Mouse (Mus musculus): ENCODE results near the gene Bmpr2. TPM values are rescaled to one million over a fixed set of nuclear protein-coding genes. Genes with fewer than 3 reads are reported as not detected.

Bmpr2 gene
- polyA plus RNA-seq, 1 experiment from 2014 or later: 5.9 TPM

DNA sequence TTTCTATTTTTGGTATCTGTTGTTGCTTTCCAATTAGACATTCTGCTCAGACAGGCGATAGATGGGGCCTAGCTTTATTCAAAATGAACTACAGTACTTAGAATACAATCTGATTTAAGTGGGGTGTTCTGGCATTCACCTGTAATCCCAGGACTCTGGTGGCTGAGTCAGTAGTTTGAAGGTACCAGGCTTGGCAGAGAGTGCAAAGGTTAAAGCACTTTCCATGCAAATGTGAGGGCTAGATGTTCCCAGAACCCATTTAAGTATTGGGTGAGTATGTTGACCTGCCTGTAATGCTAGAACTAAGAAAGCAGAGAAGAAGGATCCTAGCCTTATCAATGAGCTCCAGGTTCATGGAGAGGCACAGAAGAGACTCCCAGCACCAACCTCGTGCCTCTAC, 142.7 kb downstream of the Bmpr2 start:
- Histone ChIP-seq H3K27ac (ENCODE audit: low read depth, low read length) (no peak overlapping the region), H3K9ac (ENCODE audit: low read depth, low read length) (no peak overlapping the region), H3K27me3 (replicated peaks; ENCODE audit: control insufficient read depth, insufficient read depth, low read length) (no peaks in the 10 kb centered on the region), H3K36me3 (ENCODE audit: control insufficient read depth, insufficient read depth) (no peaks in the 10 kb centered on the region), H3K4me2 (replicated peaks; ENCODE audit: low read depth) (no peak overlapping the region), H3K4me3 (ENCODE audit: low read depth, low read length) (no peak overlapping the region), H3K4me1 (replicated peaks; ENCODE audit: control insufficient read depth, insufficient read depth, low read length) (peaks cover 5% of the 10 kb centered on the region; the same call in 1 of the 2 replicates), H3K9me3 (ENCODE audit: control insufficient read depth) (no peaks in the 10 kb centered on the region)
- 59% methylated on average over 2 of the region's 2 CpGs for WGBS
- peak; percentile 6; the same call in 1 of the 2 replicates for ATAC-seq
- no peak for TF ChIP-seq CTCF (IDR thresholded peaks at IDR 0.05; ENCODE audit: low read depth)

DNA sequence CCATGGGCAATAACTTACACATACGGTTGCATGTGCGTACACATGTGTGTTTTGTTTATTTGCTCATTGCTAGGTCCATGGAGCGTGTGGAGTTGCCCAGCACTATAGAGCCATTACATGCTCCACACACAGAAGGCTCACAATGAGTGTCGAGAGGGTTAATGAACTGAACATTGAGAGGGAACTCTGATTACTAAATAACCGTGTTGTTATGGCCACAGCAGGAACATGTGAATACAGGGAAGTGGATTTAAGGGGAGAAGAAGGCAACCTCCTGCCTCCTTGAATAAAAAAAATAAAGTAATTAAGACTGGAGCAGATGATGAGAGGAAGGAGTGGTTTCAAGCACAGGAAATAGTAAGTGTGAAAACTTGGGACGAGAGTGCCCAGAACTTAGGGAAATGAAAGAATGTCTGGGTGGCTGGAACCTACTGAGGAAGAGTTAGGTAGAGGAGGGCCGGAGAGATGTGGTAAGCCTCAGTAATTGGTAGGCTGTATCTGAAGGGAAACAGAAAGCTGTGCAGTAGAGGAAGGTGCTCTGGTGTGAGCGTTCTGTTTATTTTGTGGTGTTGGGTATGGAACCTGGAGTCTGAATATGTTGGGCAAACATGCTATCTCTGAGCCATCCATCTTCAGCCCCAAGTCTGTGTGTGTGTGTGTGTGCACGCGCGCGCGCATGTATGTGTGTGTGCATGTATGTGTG, 143.8 kb downstream of the Bmpr2 start:
- H3K27me3 ChIP-seq (replicated peaks; ENCODE audit: control insufficient read depth, insufficient read depth, low read length): no peaks in the 10 kb centered on the region
- no peak for ATAC-seq
- no peak overlapping the region for H3K4me3 ChIP-seq (ENCODE audit: low read depth, low read length)
- H3K27ac ChIP-seq (ENCODE audit: low read depth, low read length): no peak overlapping the region
- H3K9me3 ChIP-seq (ENCODE audit: control insufficient read depth): no peaks in the 10 kb centered on the region
- H3K36me3 ChIP-seq (ENCODE audit: control insufficient read depth, insufficient read depth): no peaks in the 10 kb centered on the region
- 79% methylated on average over 13 of the region's 13 CpGs for WGBS
- H3K9ac ChIP-seq (ENCODE audit: low read depth, low read length): no peak overlapping the region
- no peak overlapping the region for H3K4me2 ChIP-seq (replicated peaks; ENCODE audit: low read depth)
- no peak for TF ChIP-seq CTCF (IDR thresholded peaks at IDR 0.05; ENCODE audit: low read depth)
- H3K4me1 ChIP-seq (replicated peaks; ENCODE audit: control insufficient read depth, insufficient read depth, low read length): peaks cover 5% of the 10 kb centered on the region; the same call in 1 of the 2 replicates

DNA sequence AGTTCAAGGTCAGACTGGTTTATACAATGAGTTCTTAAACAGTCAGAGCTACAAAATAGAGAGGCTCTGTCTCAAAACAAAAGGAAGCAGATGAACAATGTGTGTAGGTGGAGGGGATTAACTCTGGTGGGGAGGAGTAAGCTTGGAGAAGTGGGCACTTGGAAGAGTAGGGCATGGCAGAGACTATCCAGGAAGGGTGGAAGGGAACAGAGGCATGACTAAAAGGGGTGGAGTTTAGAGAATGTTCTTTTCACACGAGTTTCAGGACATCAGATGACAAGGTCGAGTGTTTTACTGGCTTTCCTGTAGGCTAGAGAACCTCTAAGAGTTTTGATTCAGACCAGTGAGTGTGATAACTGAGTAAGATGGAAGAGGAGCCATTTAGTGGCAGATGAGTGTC, 144.5 kb downstream of the Bmpr2 start:
- 0 out of 2 replicates have a peak, but pooled peaks cover 3% of the 10 kb centered on the region for H3K4me1 ChIP-seq (replicated peaks; ENCODE audit: control insufficient read depth, insufficient read depth, low read length)
- no peak overlapping the region for H3K4me2 ChIP-seq (replicated peaks; ENCODE audit: low read depth)
- H3K9me3 ChIP-seq (ENCODE audit: control insufficient read depth): no peaks in the 10 kb centered on the region
- 24% methylated on average over 2 of the region's 2 CpGs for WGBS
- no peak overlapping the region for H3K9ac ChIP-seq (ENCODE audit: low read depth, low read length)
- H3K36me3 ChIP-seq (ENCODE audit: control insufficient read depth, insufficient read depth): no peaks in the 10 kb centered on the region
- H3K27ac ChIP-seq (ENCODE audit: low read depth, low read length): no peak overlapping the region
- TF ChIP-seq CTCF (IDR thresholded peaks at IDR 0.05; ENCODE audit: low read depth): no peak
- H3K4me3 ChIP-seq (ENCODE audit: low read depth, low read length): no peak overlapping the region
- H3K27me3 ChIP-seq (replicated peaks; ENCODE audit: control insufficient read depth, insufficient read depth, low read length): no peaks in the 10 kb centered on the region
- ATAC-seq: no peak

DNA sequence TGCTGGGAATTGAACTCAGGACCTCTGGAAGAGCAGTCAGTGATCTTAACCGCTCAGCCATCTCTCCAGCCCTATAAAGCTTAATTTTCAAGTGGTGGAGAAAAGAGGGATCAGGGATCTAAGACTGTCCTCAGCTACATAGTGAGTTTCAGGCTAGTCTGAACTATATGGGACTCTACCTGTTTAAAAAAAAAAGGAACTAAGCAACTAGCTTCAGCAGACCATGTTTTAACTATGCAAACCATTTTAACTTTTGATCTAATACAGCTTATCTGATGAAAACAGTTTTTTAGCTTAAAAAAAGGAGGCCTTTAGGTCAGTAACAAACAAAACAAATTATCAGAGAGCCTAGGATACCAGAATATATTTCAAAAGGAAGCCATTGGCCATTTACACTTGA, 147.7 kb downstream of the Bmpr2 start:
- H3K27ac ChIP-seq (ENCODE audit: low read depth, low read length): no peak overlapping the region
- TF ChIP-seq CTCF (IDR thresholded peaks at IDR 0.05; ENCODE audit: low read depth): no peak
- 97% methylated on average over 1 of the region's 1 CpGs for WGBS
- H3K9ac ChIP-seq (ENCODE audit: low read depth, low read length): no peak overlapping the region
- no peaks in the 10 kb centered on the region for H3K36me3 ChIP-seq (ENCODE audit: control insufficient read depth, insufficient read depth)
- H3K9me3 ChIP-seq (ENCODE audit: control insufficient read depth): no peaks in the 10 kb centered on the region
- peaks cover 7% of the 10 kb centered on the region; the same call in 1 of the 2 replicates for H3K4me1 ChIP-seq (replicated peaks; ENCODE audit: control insufficient read depth, insufficient read depth, low read length)
- H3K4me3 ChIP-seq (ENCODE audit: low read depth, low read length): no peak overlapping the region
- no peak overlapping the region for H3K4me2 ChIP-seq (replicated peaks; ENCODE audit: low read depth)
- no peaks in the 10 kb centered on the region for H3K27me3 ChIP-seq (replicated peaks; ENCODE audit: control insufficient read depth, insufficient read depth, low read length)
- no peak for ATAC-seq

DNA sequence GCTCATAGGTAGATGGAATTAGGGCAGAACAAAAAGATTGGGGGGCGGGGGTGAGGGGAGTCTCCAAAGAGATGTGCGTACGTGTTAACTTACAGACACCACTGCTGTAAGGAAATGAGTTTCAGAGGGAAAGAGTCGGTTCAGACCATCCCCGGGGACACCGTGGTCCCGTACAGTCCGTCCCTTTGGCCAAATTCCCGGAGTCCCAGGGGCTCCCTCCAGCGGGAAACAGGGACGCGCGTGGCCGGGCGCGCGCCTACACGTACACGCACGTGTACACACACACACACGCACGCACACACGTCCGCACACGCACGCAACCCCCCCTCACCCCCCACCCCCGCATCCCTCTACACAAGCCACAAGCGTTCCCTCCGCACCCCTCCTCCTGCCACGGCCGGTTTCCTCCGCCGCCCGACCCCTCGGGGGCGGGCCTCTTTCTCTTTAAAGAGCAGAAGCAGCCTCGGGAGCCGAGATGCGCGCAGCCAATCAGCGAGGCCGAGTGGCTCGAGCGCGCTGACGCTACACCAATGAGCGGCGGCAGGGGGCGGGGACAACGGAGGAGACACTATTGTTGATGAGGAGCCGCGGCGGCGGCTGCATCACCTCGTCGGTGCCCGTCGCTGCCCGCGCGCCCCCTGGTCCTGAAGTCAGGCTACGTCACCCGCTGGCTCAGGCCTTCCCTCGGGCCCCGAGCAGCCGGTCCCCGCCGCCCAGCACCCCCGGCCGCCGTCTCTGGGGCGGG, 149.4 kb downstream of the Bmpr2 start, which contains the start of gene Fam117b:
Gene Fam117b (plus strand): TSS at position 594 of the 745 bp plus-strand sequence.
- no peaks in the 10 kb centered on the region for H3K9me3 ChIP-seq (ENCODE audit: control insufficient read depth)
- H3K9ac ChIP-seq (ENCODE audit: low read depth, low read length): peak within 1 kb of the TSS; percentile 95
- H3K36me3 ChIP-seq (ENCODE audit: control insufficient read depth, insufficient read depth): no peaks in the 10 kb centered on the region
- H3K4me2 ChIP-seq (replicated peaks; ENCODE audit: low read depth): peak within 1 kb of the TSS; percentile 87
- peak within 1 kb of the TSS; percentile 98 for H3K4me3 ChIP-seq (ENCODE audit: low read depth, low read length)
- TF ChIP-seq CTCF (IDR thresholded peaks at IDR 0.05; ENCODE audit: low read depth): peak; percentile 44
- no peaks in the 10 kb centered on the region for H3K27me3 ChIP-seq (replicated peaks; ENCODE audit: control insufficient read depth, insufficient read depth, low read length)
- peaks cover 11% of the 10 kb centered on the region; the same call in 1 of the 2 replicates for H3K4me1 ChIP-seq (replicated peaks; ENCODE audit: control insufficient read depth, insufficient read depth, low read length)
- H3K27ac ChIP-seq (ENCODE audit: low read depth, low read length): peak within 1 kb of the TSS; percentile 93
- peak; percentile 96 for ATAC-seq
- WGBS: under 1% methylated on average over 71 of the region's 72 CpGs

DNA sequence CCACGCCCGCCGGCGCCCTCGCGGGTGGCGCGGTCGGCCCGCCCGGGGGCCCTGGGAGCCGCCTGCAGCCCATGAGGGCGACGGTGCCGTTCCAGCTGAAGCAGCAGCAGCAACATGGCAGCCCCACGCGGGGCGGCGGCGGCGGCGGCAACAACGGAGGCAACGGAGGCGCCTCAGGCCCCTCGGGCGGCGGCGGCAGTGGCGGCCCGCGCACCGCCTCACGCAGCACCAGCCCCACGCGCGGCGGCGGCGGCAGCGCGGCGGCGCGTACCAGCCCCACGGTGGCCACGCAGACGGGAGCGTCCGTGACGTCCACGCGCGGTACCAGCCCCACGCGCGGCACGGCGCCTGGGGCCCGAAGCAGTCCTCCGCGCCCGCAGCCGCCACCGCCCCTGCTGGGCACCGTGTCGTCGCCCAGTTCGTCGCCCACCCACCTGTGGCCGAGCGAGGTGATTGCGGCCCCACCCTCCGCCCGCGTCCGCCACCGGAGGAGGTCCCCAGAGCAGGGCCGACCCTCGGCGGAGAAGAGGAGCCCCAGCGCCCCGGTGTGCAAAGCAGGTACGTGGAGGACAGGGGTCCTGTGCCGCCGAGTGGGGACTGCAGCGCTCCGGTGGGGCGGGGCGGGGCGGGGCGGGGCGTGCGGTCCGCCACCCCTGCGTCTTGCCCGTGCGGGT, 150.1 kb downstream of the Bmpr2 start:
- H3K27me3 ChIP-seq (replicated peaks; ENCODE audit: control insufficient read depth, insufficient read depth, low read length): no peaks in the 10 kb centered on the region
- H3K36me3 ChIP-seq (ENCODE audit: control insufficient read depth, insufficient read depth): no peaks in the 10 kb centered on the region
- H3K4me3 ChIP-seq (ENCODE audit: low read depth, low read length): peak overlapping the region; percentile 98
- no peaks in the 10 kb centered on the region for H3K9me3 ChIP-seq (ENCODE audit: control insufficient read depth)
- TF ChIP-seq CTCF (IDR thresholded peaks at IDR 0.05; ENCODE audit: low read depth): peak; percentile 30
- WGBS: under 1% methylated on average over 83 of the region's 98 CpGs
- peak overlapping the region; percentile 87 for H3K4me2 ChIP-seq (replicated peaks; ENCODE audit: low read depth)
- H3K4me1 ChIP-seq (replicated peaks; ENCODE audit: control insufficient read depth, insufficient read depth, low read length): peaks cover 8% of the 10 kb centered on the region; the same call in 1 of the 2 replicates
- H3K9ac ChIP-seq (ENCODE audit: low read depth, low read length): peak overlapping the region; percentile 95
- peak overlapping the region; percentile 93 for H3K27ac ChIP-seq (ENCODE audit: low read depth, low read length)
- ATAC-seq: peak; percentile 49

All from intestine, postnatal 0 days (tissue).